Mouse (Mus musculus) erythroblast, adult 5-6 weeks (primary cell): Measurements from ENCODE around the gene Cadm3. TPM values are rescaled to one million over a fixed set of nuclear protein-coding genes. Genes with fewer than 3 reads are reported as not detected.

Experiments used
- ATAC-seq: replicated peaks from 2 replicates; pipeline ENCODE4 v1.8.0; 2016; ENCODE audit warnings: moderate number of reproducible peaks, mild to moderate bottlenecking, moderate TSS enrichment, inconsistent platforms; ENCODE audit not compliant: poor library complexity, low FRiP score, severe bottlenecking
- total RNA-seq, 2 experiments: library from RNA; stranded (forward) in 1 of 2; stranded (reverse) in 1 of 2; fragments of 150-400 nt in 1 of 2; fragments of 200-764, 138-1000 nt in 1 of 2; gene quantifications; 2 replicates each; pipeline versions ENCODE4 v1.2.3 to v1.2.4; 2015 to 2017; ENCODE audit warnings: low replicate concordance in 2 of 2

Cadm3 gene
- total RNA-seq, 2 experiments from 2014 or later: 1.4 TPM; not detected in 1

DNA sequence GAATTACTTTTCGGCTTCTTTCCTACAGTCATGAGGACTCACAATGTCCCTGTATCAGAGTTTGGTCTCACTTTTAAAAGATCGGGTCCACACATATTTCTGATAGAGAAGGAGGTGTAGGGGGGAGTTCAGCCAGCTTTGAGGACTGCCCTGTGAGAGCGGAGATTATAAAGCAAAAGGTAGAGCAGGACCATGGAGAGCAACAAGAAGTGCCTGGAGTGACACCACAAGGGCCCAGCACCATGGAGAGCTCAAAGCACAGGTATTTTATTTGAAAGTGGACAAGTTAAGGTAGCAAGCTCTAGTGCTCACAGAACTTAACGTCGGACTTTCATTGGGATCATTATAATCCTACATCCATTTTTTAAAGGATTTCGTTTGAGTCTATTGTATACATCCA, 5.8 kb downstream of the Cadm3 start:
- no peak for ATAC-seq

DNA sequence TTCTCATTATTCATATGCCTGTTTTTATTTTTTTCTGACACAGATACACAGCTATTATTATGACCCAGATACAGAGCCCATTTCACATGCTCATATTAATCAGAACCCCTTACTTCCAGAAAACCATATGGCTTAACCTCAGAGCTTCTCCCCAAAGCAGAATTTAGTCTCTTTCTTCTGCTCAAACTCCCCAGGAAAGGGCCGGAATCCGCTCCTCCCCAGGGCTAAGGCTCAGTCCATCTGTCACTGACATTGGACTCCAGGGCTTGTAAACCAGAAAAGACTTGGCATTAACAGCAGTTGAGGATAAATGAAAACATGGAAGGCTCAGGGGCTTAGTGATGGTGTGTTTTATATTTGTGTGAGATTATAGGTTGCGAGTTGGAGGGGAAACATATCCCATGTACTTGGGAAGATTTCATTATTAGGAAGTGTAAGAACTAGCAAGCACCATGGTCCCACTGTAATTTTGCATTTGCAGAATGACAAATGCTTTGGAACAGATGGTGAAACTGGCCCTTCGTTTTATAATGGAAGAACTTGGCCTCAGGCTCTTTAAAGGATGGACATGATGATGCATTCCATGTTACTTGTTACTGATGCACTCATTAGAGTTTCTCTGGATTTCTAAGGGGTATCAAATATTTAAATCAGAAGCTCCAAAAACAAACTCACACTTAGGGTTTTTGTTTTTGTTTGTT, 7.8 kb downstream of the Cadm3 start:
- ATAC-seq: no peak

DNA sequence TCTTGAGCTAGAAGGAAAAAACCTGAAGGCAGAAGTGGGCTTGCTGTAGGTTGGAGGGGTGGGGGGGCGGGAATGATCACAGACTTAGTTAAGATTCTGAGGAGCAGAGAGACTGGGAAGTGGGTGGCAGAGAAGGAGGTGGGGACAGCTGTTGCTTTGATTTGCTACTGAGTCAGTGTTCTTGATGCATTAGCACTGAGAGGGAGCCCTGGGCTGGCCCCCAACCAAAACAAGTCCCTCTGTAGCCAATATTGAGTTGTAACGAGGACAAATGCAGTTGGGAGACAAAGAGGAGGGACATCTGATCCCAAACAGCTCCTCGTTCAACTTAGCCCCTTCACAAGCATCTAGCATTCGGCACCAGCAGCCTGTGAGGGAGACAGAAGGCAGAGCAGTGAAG, 9.7 kb downstream of the Cadm3 start:
- no peak for ATAC-seq

DNA sequence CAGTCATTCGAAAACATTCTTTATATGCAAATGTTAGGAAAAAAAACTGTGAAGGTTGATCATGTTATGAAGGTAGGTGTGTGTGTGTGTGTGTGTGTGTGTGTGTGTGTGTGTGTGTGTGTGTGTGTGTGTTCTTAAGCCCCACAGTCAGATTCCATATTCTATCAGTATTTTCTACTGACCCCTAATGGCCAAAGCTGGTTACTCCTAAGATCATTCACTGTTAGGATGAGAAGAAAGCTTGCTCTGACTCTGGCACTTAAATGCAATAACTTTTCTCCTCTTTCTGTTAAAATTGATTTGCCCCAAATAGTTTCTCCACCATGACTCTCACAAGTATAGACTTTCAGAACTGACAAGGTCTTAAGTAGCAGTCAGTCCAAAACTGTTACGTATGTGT, 10.8 kb downstream of the Cadm3 start:
- no peak for ATAC-seq

DNA sequence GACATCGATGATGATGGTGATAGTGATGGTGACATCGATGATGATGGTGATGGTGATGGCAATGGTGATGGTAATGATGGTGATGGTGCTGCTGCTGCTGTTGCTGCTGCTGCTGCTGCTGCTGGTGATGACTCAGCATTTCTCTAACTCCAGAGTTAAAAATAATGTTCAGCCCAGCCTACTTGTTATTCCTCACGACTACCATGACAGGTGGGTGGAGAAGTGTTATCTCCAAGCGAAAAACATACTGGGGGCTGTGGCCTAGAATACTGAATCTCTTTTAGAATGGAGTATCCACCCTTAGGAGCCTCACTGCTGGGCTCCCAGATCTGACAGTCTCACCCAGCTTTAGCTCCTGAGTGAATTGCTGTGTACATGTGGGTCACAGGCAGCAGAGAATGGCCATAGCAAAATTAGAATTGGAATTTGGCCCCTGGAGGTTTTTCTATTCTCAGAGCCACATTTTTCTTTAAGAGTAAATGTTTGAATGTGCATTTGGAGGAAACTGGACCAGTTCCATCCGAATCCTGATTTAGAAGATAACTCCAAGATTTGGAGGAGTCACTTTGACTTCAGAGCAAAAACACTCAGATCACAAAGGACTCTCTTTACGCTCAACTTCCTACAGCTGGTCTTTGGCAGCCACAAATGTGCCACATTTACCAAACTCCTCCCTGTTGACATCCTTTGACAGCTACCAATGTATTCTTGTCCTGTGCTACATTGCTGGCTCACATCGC, 12.2 kb downstream of the Cadm3 start:
- peak; percentile 83 for ATAC-seq

DNA sequence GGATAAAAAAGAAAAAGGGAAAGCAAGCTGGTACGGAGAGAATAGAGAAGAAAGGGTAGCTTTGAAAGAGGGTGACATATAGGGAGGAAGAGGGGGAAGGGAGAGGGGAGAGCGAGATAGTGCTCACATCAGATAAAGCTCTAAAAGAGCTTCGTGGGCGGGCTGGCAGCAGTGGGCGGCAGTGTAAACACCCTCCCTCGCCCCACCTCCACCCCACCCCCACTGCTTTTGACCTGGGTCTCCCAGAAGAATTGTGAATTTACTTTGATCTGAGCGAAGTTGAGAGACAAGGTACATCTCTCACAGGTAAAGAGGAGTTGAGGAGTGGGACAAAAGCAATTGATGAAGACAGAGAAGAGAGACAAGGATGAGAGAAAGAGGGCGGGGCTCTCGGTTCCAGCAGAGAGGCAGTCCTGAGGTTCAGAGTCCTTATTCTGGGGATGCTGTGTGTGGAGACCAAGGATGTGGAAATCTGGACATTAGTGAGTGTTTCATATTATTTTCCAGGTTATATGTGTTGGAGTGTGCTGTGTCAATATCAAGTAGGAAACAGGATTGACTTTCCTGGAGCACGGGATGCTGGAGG, 17.0 kb downstream of the Cadm3 start, which contains the start of gene Aim2:
TSS of gene Aim2 (plus strand) at position 508 of the 586 bp plus-strand sequence.
- ATAC-seq: 0 out of 2 replicates have a peak, but pooled peaks have one; percentile 49

DNA sequence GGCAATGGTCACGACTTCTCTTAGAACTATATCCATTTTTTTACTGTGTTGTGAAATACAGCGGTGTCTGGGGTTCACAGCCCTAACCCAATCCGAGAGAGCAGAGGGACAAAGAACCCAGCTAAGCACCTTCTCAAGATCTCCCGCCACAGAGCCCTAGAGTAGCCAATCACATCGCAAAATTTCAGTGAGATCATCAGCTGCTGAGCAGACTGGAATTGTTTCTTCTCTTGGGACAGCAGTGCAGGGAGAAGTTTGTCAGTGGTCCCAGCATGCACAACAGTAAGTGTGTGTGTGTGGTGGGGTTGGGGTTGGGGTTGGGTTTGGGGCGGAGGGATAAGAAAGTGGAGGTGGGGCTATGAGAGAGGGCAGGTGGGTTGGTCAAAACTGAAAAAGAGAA, 17.5 kb downstream of the Cadm3 start:
- peak; percentile 77 for ATAC-seq

DNA sequence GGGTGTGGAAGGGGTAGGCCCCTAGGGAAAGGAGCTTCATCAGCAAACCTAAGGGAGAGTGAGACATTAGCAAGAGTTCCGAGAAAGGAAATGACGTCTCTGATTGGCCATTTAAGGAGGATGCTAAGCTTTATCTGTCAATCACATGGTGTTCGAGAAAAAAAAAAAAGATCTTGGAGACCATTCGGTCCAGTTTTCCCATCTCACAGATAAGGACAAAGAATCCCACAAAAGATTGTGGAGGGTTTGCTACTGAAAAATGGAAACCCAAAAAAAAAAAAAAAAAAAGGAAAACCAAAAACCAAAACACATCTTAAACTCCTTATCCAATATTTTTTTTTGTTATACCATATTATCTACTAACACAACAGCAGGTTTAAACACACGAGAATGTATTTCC, 18.3 kb downstream of the Cadm3 start:
- ATAC-seq: no peak

DNA sequence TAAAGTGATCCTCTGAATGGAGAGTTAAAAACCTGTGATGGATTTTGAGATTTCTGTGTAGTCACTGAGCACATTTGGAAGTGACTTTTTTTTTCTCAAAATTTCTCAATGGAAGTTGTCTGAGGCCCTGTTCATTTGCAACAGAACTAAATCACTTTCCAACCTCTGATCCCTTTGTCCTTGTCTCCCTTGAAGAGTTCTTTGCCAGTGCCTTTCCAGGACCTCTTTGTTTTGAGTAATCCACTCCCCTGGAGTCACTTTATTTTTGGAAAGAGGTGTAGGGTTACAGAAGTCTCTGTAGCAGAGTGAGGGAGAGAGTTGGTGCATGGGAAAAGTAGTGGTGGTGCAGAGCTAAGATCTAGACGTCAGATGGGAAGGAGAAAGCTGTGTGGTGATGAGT, 19.0 kb downstream of the Cadm3 start:
- ATAC-seq: no peak

DNA sequence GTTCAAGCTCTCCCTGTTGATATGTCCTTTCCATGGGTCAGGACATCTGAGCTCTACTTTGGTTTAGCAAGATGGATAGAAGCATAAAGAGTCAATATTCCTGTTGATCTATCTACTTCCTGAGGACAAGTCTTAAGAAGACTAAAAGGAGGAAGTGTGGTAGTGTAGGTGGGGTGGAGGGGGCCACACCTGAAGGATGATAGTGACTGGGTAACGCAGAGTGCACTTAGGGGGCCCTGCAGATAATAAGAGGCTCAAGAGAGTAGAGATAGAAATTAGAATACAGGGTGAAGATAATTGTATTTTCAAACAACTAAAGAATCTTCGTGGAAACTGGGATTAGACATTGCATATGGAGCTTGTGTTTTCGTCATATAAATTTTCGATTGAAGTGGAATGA, 22.4 kb downstream of the Cadm3 start:
- ATAC-seq: no peak

DNA sequence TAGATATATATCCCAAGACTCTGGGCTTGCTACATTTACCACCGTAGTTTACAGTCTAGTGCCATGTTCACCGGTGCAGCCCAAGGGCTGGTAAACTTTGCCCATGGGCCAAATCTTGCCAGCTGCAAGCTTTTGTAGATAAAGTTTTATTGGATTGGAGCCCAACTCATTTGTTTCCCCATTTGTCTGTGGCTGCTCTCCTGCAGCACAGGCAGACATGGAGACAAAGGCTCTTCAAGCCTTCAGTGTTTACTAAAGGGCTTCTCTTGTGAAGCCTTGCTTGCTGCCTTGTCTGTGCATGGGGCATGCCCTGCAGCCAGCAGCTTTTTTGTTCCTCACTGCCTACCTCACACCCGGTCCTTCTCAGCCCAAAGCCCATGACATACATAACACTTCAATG, 23.6 kb downstream of the Cadm3 start:
- ATAC-seq: no peak

DNA sequence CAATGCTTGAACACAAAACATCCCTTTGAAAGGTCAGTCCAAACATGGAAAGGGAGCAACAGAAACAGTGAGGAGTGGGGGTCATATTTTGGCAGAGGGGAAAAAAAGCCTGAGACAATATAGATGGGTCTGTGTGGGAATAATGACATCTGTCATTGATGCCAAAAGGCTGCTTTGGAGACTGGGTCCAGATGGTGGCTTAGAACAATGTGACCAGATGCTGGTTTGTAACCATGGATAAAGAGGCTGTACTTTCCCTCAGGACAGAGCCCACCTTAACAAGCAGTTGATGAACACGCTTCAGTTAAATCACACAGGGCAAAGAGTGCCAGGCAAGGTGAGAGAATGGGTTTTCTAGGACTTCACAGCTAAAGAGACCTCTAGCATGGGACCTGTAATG, 25.1 kb downstream of the Cadm3 start:
- ATAC-seq: no peak

DNA sequence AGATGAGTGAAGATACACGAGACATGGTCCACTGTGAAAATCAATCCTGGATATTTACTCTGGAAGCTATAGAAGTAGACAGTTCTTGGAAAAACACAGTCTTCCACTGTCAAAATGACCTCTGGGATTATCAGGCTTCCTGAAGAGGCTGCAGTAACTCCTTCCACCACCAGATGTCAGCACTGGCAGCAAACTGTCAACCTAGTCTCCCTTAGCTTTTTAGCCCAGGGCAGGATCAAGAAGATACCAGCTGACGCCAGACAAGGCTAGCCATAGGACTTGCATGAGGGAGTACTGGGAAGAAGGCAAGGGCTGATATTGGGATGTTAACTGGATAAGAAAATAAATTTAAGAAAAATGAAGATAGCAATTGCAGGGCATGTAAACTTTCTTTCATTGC, 28.0 kb downstream of the Cadm3 start:
- peak; percentile 85 for ATAC-seq

DNA sequence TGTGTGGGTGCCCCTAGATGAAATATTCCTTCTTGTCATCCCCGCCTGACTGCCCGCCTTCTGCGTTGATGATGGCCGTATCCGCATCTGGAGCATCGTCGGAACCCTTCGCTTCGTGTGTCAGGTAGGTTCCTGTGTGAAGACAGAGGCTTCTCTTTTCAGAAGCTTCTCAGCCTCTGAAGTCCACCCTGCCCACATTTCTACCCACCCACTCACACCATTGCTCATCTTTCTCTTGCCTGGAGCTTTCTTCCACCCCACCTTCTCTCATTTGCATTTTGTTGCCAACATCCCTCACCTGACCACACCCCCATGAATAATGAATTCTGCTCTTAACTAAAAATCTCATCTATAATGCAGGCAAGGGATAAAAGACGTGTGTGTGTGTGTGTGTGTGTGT, 30.5 kb downstream of the Cadm3 start:
- no peak for ATAC-seq

DNA sequence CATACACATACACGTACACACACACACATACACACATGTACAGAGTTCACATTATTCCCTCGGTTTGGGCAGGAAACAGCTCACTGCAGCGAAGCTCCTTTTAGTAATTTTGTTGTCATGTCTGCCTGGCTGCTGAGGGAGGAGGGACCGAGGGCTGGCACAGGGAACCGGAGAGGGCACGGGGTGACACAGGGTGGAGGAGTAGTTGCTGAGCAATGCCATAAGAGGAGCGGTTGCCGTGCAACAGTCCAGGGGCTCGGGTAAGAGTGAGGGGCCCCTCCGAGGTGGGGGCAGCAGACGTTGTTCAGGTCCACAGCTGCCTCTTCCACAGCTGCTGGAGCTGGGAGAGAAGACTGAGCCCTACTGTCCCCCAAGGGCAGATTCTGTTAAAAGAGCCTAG, 31.6 kb downstream of the Cadm3 start:
- no peak for ATAC-seq

DNA sequence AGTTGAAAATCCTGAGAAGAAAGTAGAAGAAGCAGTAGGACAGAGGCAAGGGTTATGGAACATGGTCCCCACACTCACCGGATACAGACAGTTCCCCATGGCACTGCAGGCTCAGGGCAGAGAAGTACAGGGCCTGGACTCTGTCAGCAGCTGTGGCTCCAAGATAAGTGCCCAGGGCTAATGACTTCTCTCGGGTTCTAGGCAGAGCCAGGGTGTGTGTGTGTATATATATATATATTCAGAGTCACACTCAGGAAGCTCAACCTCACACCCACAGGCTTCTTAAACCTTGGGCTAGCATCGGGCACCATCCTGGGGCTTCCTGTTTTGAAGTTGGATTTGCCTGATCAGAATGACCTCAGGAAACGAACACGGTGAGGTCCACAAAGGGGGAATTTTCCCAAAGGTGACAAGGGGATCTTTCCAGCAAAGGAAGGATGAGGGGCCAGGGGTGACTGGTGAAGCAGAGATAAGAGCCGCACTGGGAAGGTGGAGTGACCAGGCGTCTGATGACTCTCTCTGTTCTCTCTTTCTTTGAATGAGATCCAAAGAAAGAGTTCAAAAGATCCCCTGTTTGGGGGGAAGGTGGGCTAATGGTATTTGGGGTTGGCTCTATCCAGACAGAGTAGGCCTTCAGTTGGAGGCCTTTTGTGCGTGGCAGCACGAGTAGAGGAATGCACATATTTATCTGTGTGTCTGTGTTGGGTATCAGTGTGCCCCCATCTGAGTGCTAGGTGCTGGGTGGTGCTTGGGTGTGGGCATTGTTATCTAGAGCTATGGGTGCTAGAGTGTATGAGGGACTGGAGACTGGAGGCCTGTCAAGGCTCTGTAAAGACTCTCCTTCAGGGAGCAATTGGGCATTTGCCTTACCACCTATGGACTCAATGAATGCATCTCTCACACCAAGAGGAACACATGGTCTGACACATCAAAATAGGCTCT, 33.9 kb downstream of the Cadm3 start, which contains the start of gene Ackr1:
TSS of gene Ackr1 (minus strand) at position 439 of the 942 bp plus-strand sequence.
- peak; percentile 79 for ATAC-seq

DNA sequence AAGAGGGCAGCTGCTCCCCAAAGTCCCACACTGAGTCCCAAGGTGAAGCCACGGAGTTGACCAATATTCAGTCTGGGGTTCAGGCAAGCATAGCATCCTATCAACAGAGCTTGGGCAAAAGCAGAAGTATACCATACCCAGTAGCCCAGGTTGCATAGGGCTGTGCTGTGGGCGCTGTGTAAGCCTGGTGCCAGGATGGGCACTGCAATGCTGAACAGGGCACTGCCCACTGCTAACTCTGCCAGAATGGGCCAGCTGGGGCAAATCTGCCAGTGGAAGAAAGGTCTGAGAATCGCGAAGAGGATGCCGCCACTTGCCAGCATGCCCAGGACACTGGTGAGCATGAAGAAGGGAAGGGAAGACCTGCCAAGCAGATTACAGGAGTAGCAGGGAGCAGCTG, 35.1 kb downstream of the Cadm3 start:
- ATAC-seq: peak; percentile 22

DNA sequence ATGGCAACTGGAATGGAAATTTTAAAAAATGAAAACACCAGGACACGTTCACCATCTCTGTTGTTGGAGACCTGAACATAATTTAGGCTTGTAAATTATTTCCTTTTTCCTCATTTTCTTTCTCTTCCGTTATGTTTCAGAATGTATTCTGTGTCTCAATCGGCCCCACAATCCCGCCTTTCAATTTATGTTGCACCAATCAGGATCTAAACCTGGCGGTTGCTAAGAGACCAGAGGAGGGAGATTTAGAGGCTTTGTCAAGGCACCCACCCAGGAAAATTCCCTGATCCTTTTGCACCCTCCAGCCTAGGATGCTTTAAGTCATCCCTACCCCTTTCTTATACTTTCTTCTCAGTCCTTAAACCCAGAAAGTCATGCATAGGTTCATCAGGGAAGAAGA, 37.8 kb downstream of the Cadm3 start:
- no peak for ATAC-seq

DNA sequence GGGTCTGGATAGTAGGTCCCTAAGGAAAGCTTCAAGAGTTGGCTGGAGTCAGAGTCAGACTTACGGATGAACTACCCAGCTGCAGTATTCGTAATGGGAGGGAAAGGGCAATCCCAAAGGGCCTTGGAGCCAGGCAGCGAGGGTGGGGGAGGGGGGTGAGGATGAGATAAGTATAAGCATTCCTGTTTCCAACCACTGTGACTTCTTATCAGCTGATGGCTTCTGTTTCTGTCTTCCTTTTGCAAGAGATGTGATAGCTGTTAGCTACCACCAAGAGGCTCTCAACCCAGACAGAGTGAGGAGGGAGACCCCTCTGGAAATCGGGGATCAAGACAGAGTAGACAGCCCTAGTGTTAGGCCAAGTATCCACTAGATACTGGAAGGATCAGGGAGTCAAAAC, 38.3 kb downstream of the Cadm3 start:
- ATAC-seq: peak; percentile 37

DNA sequence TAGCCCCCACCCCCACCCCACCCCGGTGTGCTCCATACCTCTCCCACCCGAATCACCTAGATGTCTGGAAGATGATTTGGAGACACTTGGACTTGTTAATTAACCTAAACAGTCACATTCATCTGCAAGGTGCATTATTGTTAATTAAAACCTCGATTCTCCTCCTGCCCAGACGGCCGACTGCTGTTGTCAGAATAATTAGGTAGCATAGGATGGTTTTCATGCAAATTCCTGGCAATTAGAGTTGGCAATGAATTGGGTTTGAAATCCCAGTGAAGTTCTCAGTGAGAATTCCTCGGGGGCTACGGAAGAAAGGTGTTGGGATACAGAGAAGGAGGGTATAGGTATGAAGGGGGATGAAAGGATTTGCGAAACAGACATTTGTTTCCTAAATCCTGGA, 39.0 kb downstream of the Cadm3 start:
- no peak for ATAC-seq
